Mouse (Mus musculus) embryo, embryonic 11 days (tissue): Measurements from ENCODE around the gene Limd2.

Experiments used
- DNase-seq: peaks from one replicate; pipeline ENCODE4 v3.0.0-alpha.2; 2015

Gene Limd2

DNA sequence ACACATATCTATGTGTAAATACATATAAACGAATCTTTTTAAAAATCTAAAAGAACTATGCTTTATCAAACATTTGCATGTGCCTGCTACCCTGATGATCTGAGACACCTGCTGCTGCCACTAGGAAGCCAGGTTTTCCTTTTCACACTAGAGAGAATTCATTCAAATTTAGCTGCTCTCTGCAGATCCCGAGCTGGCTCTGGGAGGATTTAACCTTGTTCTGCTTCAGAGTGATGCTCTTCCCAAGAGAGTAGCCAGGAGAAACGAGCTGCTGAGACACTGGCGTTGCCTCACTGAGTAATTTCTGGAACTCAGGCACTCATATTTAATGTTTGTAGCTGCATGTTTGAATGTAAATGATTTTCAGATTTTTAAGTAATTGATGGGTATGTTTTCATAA is 35.9 kb downstream of the Limd2 start:
- DNase-seq = no peak

DNA sequence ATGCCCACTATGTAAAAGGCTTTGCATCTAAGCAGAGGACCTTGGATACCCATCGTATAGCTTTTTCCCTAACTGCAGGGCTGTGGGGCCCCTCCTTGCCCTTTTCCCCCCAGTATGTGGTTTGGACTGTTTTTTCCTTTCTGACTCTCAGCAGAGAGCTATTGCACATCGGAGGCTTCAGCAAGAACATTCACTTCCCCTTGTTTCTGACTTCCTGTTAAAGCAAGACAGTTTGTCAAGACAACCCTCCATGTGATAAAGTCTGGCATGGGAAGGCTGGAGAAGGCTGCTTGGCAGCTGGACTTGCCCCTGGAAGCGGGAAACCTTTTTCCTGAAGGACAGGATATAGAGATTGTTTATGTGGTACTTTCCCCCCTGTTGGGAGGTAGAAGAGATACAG is 37.9 kb downstream of the Limd2 start:
- DNase-seq = no peak

DNA sequence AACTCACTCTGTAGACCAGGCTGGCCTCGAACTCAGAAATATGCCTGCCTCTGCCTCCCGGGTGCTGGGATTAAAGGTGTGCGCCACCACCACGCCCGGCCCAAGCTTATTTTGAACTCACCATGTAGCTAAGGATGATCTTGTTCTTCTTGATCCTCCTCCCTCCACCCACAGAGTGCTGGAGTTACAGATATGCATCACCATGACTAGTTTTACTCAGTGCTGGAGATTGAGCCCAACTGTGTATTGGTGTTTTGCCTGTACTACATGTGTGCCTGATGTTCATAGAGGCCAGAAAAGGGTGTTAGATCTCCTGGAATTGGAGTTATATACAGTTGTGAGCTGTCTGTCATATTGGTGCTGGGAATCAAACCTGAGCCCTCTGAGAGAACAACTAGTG is 38.4 kb downstream of the Limd2 start:
- DNase-seq = no peak

DNA sequence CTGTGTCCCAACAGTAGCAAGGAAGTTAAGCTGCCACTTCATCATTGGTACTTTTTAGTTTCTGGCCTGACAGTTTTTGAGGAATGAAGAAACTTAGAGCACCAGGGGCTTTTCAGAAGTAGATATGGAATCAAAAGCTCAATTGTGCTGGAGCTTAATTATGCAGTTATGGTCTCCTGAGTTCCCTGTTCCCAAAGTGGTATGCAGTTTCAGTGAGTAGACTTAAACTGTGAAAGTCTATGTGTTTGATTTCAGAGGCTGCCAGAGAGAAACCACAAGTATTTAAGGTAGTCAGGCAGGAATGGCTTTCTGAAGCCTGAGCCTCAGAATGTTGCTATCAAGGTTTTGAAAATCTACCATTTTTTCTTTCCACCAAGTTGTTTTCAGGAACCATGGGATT is 49.0 kb downstream of the Limd2 start:
- DNase-seq = no peak
